Mouse (Mus musculus): Measurements from ENCODE around the gene Ddias. TPM values are rescaled to one million over a fixed set of nuclear protein-coding genes. Genes with fewer than 3 reads are reported as not detected.

Gene Ddias
- polyA plus RNA-seq, 1 experiment from 2014 or later: 23.5 TPM

DNA sequence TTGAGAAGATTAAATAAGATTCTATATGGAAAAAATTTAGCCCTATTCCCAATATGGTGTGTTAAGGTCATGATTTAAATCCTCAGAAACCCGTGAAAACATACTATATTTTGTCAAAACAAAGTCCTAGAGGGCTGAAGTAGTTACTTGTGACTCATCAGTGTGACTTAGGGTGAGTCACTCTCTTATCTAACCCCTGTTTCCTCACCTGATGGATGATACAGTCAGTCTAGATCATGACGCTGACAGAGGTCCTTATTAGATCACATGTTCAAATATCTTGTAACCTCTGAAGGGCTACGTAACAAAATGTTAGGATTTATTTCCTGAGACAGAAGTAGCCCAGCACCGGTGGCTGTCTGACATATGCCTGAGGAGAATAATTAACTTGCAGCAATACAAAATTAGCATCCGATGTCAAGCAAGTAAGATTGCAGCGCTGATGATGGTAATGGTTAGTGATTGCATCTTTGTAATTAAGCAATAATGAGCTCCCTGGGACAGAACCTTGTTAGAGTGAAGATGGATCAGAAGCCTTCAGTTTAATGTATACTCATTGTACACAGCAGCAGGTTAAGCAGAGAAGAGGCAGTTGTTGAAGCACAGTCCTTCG lies 62.3 kb downstream of the Ddias start:
- Histone ChIP-seq H3K27me3 (replicated peaks; ENCODE audit: low read depth, poor library complexity, severe bottlenecking) (no peaks in the 10 kb centered on the region), H3K9me3 (no peaks in the 10 kb centered on the region), H3K27ac (replicated peaks) (no peak overlapping the region), H3K36me3 (replicated peaks) (no peaks in the 10 kb centered on the region), H3K4me1 (peaks cover 1% of the 10 kb centered on the region; the same call in 1 of the 2 replicates), H3K4me3 (no peak overlapping the region)
- 85% methylated on average over 7 of the region's 7 CpGs for WGBS
- no peak for DNase-seq (ENCODE audit: low spot score)

Other genes with a start within 250 kb of the Ddias start
- 10.0 and 11.4 TPM in 2 replicates for gene Ankrd42, start 237.1 kb downstream of the Ddias start, polyA plus RNA-seq (2016; fragmentation: Nextera tagmentation; extraction: Ambion mirVana)
- gene Pcf11, start 204.3 kb downstream of the Ddias start, polyA plus RNA-seq (2016; fragmentation: Nextera tagmentation; extraction: Ambion mirVana): 18.4 and 20.6 TPM in 2 replicates
- 9.1 and 12.3 TPM in 2 replicates for gene Rab30, start 132.6 kb downstream of the Ddias start, polyA plus RNA-seq (2016; fragmentation: Nextera tagmentation; extraction: Ambion mirVana)
- 19.5 and 20.3 TPM in 2 replicates for gene Prcp, start 223 bp upstream of the Ddias start, polyA plus RNA-seq (2016; fragmentation: Nextera tagmentation; extraction: Ambion mirVana)
- 7.2 and 11.4 TPM in 2 replicates for gene Fam181b, start 205.6 kb upstream of the Ddias start, polyA plus RNA-seq (2016; fragmentation: Nextera tagmentation; extraction: Ambion mirVana)